ENCODE assay signal across 9 mouse cellular contexts in genomic region chr1:90225603-90226254, GRCm38 (mm10). TPM values are rescaled to one million over a fixed set of nuclear protein-coding genes. Genes with fewer than 3 reads are reported as not detected.
DNase-seq lines count a peak whose midpoint lies in the region; ATAC-seq and TF ChIP-seq lines count a peak whose summit lies in the region.
"Had no signal": no experiment of that assay in that cellular context is flagged by ENCODE, and none has a peak within 500 bp of the region (broad histone marks: within the 10 kb centered on the region; RNA-seq: fewer than 3 reads in every experiment).

No protein-coding gene starts in this region.

- H3K27me3 ChIP-seq in heart, embryonic 15.5 days, result no peaks in the 10 kb centered on the region; the same call in 1 of the 2 replicates
- H3K27me3 ChIP-seq in limb, embryonic 10.5 days (ENCODE audit: low read depth, poor library complexity, severe bottlenecking), result peaks cover 19% of the 10 kb centered on the region
- no peaks in the 10 kb centered on the region for H3K27me3 ChIP-seq in cerebellum, adult 2 months (ENCODE audit: control insufficient read depth, insufficient read depth, low read length)

- no peak overlapping the region for H3K4me2 ChIP-seq in heart, embryonic 15.5 days

- peaks cover 28% of the 10 kb centered on the region for H3K4me1 ChIP-seq in heart, embryonic 15.5 days (replicated peaks)
- peaks cover 46% of the 10 kb centered on the region for H3K4me1 ChIP-seq in limb, embryonic 10.5 days
- H3K4me1 ChIP-seq in cerebellum, adult 2 months (ENCODE audit: control insufficient read depth, insufficient read depth, low read length), result peaks cover 4% of the 10 kb centered on the region; the same call in 1 of the 2 replicates

- no peak overlapping the region for H3K9ac ChIP-seq in heart, embryonic 15.5 days

- WGBS in heart, embryonic 15.5 days, result 37% methylated on average over 9 of the region's 9 CpGs
- 51% methylated on average over 9 of the region's 9 CpGs for WGBS in limb, embryonic 10.5 days
- 82% methylated on average over 9 of the region's 9 CpGs for WGBS in cerebellum, adult 2 months

- no peaks in the 10 kb centered on the region for H3K36me3 ChIP-seq in heart, embryonic 15.5 days
- no peaks in the 10 kb centered on the region for H3K36me3 ChIP-seq in limb, embryonic 10.5 days

- H3K27ac ChIP-seq in heart, embryonic 15.5 days, result no peak overlapping the region
- peak overlapping the region; percentile 7; the same call in 1 of the 2 replicates for H3K27ac ChIP-seq in limb, embryonic 10.5 days
- no peak overlapping the region for H3K27ac ChIP-seq in cerebellum, adult 2 months (ENCODE audit: insufficient read depth, low read length)
- no peak overlapping the region for H3K27ac ChIP-seq in layer of hippocampus, adult 2 months
- H3K27ac ChIP-seq: macrophage had no signal

- ATAC-seq in heart, embryonic 15.5 days (replicated peaks; ENCODE audit: insufficient number of reproducible peaks, insufficient read depth, low FRiP score, low read depth), result peak; percentile 38; the same call in 1 of the 2 replicates

- H3K4me3 ChIP-seq in heart, embryonic 15.5 days, result no peak overlapping the region
- no peak overlapping the region for H3K4me3 ChIP-seq in limb, embryonic 10.5 days
- no peak overlapping the region for H3K4me3 ChIP-seq in cerebellum, adult 2 months (replicated peaks; ENCODE audit: insufficient read depth, low read depth, low read length)
- no peak overlapping the region for H3K4me3 ChIP-seq in layer of hippocampus, adult 2 months

- no peak for TF ChIP-seq POLR2A in cerebellum, adult 2 months (IDR thresholded peaks at IDR 0.05; ENCODE audit: borderline replicate concordance, insufficient read depth, low read length)

- H3K9me3 ChIP-seq in heart, embryonic 15.5 days (replicated peaks), result no peaks in the 10 kb centered on the region
- no peaks in the 10 kb centered on the region for H3K9me3 ChIP-seq in limb, embryonic 10.5 days (replicated peaks)

- no peak for TF ChIP-seq CTCF in cerebellum, adult 2 months (IDR thresholded peaks at IDR 0.05; ENCODE audit: borderline replicate concordance, insufficient read depth, low read depth, low read length)
- TF ChIP-seq CTCF in layer of hippocampus, adult 2 months (conservative IDR thresholded peaks at IDR 0.05), result no peak

- peak; percentile 37 for DNase-seq in urinary bladder, adult 2 months (ENCODE audit: low spot score)
- DNase-seq in urinary bladder, postnatal 10 days (ENCODE audit: low spot score), result no peak
- DNase-seq in limb, embryonic 10.5 days (ENCODE audit: low spot score), result no peak
- DNase-seq in embryo, embryonic 10.5 days (ENCODE audit: low spot score), result no peak
- no peak for DNase-seq in cerebellum, adult 2 months
- DNase-seq in layer of hippocampus, adult 2 months (ENCODE audit: low spot score in 2 of 2), result no peak
- no peak for DNase-seq in frontal cortex, postnatal 25 days (ENCODE audit: low spot score in 2 of 2)

RNA-seq across cellular contexts. Expression of gene Ackr3, which starts 21.9 kb away (rescaled TPM):
- polyA plus RNA-seq in urinary bladder, adult 2 months (2012; rRNA removed), result 71.7 and 104 TPM in 2 replicates
- 26.9 and 29.0 TPM in 2 replicates for polyA plus RNA-seq in heart, embryonic 15.5 days (2015; fragmentation: Nextera tagmentation; extraction: Ambion mirVana)
- polyA plus RNA-seq in limb, embryonic 10.5 days (2016; fragmentation: Nextera tagmentation; extraction: Ambion mirVana), result 12.9 and 16.5 TPM in 2 replicates
- 16.0 and 17.3 TPM in 2 replicates for polyA plus RNA-seq in cerebellum, adult 2 months (2012; rRNA removed)
- total RNA-seq in layer of hippocampus, adult 2 months (2021), result 10 to 100 TPM; 13.7 to 17.8 TPM
- polyA plus RNA-seq: macrophage had no signal
